Mouse (Mus musculus) liver, adult 2 months (tissue): Measurements from ENCODE around the gene Sgsm2.

Experiments
- CTCF ChIP-seq: fragments of 200-500 bp; IDR thresholded peaks from 2 replicates; pipeline ENCODE4 v1.5.1; 2011; ENCODE audit warnings: low read depth, low read length, control low read depth
- POLR2A ChIP-seq: fragments of 200-500 bp; IDR thresholded peaks from 2 replicates; pipeline ENCODE4 v1.6.1; 2011; ENCODE audit warnings: low read length, control low read depth; ENCODE audit not compliant: insufficient read depth; ENCODE audit errors: extremely low read depth

GRCm38 (mm10) chr11:74842656-74843434 lies 54.0 kb downstream of the Sgsm2 start:
- TF ChIP-seq CTCF (no peak), POLR2A (no peak)
